ENCODE assay signal across 8 mouse cellular contexts in the genomic region with DNA sequence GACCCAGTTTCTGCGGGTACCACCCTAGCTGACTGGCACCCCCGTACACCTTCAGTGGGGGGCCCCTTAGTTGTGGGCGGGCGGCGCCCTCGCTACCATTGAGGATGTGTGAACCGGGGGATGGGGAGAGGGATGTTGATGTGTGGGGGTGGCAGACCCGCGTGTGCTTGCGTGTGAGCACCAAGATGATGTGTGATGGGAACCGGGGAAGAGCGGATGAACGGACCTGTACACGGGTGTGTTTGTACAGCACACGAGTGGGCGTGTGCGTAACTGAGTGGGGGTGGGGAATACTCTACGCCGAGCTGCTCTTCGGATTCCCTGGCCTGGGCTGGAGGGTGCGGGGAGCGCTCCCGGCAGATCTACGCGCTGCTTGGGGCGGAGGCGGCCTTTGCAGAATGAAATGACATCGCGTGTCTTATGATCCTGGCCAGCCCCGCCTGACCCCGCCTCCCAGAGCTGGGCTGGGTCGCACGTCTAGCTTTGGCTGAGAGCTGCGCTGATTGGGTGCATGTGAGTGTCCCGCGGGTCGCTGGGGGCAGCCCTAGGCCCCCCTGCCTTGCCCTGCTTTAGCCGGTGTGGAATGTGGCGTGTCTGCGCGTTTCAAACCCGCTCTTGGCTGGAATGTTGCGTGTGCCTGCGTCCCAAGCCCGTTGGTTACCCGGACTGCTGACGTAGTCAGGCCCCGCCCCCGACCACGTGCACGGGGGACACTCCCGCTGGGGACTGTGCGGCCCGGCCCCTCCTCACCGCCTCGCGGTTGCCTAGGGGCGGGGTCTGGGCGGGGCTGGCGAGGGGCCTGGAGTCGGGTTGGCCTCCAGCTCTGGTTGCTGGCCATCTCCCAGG. TPM values are rescaled to one million over a fixed set of nuclear protein-coding genes. Genes with fewer than 3 reads are reported as not detected.
A peak's percentile ranks its signal among the peaks of the same experiment; 100 is the strongest.
DNase-seq lines count a peak whose midpoint lies in the region; ATAC-seq and TF ChIP-seq lines count a peak whose summit lies in the region.

No protein-coding gene starts in this region.

- peak overlapping the region; percentile 64 for H3K27ac ChIP-seq in cortical plate, adult 2 months (ENCODE audit: insufficient read depth, low read length)

- peak; percentile 29 for ATAC-seq in activated CD4-positive, CD25-positive, alpha-beta regulatory T cell, adult 4 months
- peak; percentile 43 for ATAC-seq in megakaryocyte progenitor cell, adult 5-6 weeks (replicated peaks; ENCODE audit: poor library complexity)

- TF ChIP-seq CTCF in cortical plate, adult 2 months (IDR thresholded peaks at IDR 0.05; ENCODE audit: extremely low read depth, insufficient read depth, low read length), result no peak

- DNase-seq in gastrocnemius, postnatal 10 days, result peak; percentile 100
- DNase-seq in induced T-regulatory cell, adult 2 months (ENCODE audit: low read depth), result peak; percentile 98
- peak; percentile 95 to 97 for DNase-seq in left cerebral cortex, adult 9 months (ENCODE audit: low spot score in 2 of 2)
- DNase-seq in right cerebral cortex, postnatal 14 days, result peak; percentile 98
- DNase-seq in urinary bladder, postnatal 36 days (ENCODE audit: low spot score in 2 of 2), result peak; percentile 99

- peak overlapping the region; percentile 90 for H3K4me3 ChIP-seq in cortical plate, adult 2 months (ENCODE audit: insufficient read depth, low read length)

- H3K4me1 ChIP-seq in cortical plate, adult 2 months (ENCODE audit: control insufficient read depth, insufficient read depth, low read length), result 0 out of 2 replicates have a peak, but pooled peaks cover 3% of the 10 kb centered on the region

- TF ChIP-seq POLR2A in cortical plate, adult 2 months (IDR thresholded peaks at IDR 0.05; ENCODE audit: extremely low read depth, insufficient read depth, low read length), result peak; percentile 79

RNA-seq across cellular contexts. Expression of gene Mnt, which starts 1.1 kb away (rescaled TPM):
- polyA plus RNA-seq in activated CD4-positive, CD25-positive, alpha-beta regulatory T cell, adult 4 months (2017; shearing (Covaris generic)), result 1 to 10 TPM; 5.4 to 6.9 TPM
- polyA plus RNA-seq in cortical plate, adult 2 months (2012; rRNA removed), result 19.9 and 22.1 TPM in 2 replicates
- total RNA-seq in gastrocnemius, postnatal 10 days (2021), result 1 to 10 TPM; 7.6 to 9.8 TPM
- total RNA-seq in megakaryocyte progenitor cell, adult 5-6 weeks (2015), result 13.1 and 15.0 TPM in 2 replicates
- 2.7 and 3.2 TPM in 2 replicates for total RNA-seq in megakaryocyte progenitor cell, adult 5-6 weeks (2017)

Comparison
In these comparisons a context has a peak if more than half of its experiments do, and no peak if none do; other contexts are left out.
1. Peak in every context shown above with its lines: DNase-seq, ATAC-seq, H3K4me3 ChIP-seq and H3K27ac ChIP-seq.